In genomic region chr7:130673169-130674033, GRCm38 (mm10) we compare ENCODE assay signal across 8 mouse cellular contexts.
A peak's percentile ranks its signal among the peaks of the same experiment; 100 is the strongest.
DNase-seq lines count a peak whose midpoint lies in the region; ATAC-seq and TF ChIP-seq lines count a peak whose summit lies in the region.

No protein-coding gene starts in this region.

- H3K9me3 ChIP-seq in MEL (replicated peaks; ENCODE audit: insufficient read depth, low read length), result no peaks in the 10 kb centered on the region
- H3K9me3 ChIP-seq in heart, embryonic 14.5 days (ENCODE audit: control insufficient read depth, low read length), result no peaks in the 10 kb centered on the region

- intact Hi-C loops in heart, postnatal 25 days (cut with DNase I), result loop anchor here (2.0 to 10.0 kb wide), 3 partner anchors 69 to 126 kb away; no protein-coding TSS in a partner anchor

- peak; percentile 7 to 30; a peak in 1 of 4 replicates for TF ChIP-seq EP300 in MEL (IDR thresholded peaks at IDR 0.05; ENCODE audit: low read depth in 1 of 2, low read length in 2 of 2)

- no peaks in the 10 kb centered on the region for H3K79me2 ChIP-seq in MEL (ENCODE audit: control insufficient read depth, insufficient read depth, low read length, poor library complexity)

- TF ChIP-seq RAD21 in MEL (IDR thresholded peaks at IDR 0.05; ENCODE audit: low read depth, low read length), result peak; percentile 58

- peak; percentile 93 for DNase-seq in heart, adult 11 months
- DNase-seq in heart, postnatal 25 days (ENCODE audit: low spot score), result no peak
- peak; percentile 65 for DNase-seq in MEL (ENCODE audit: low read depth, low spot score)
- peak; percentile 56 to 58 for DNase-seq in cerebellum, postnatal 36 days
- DNase-seq in kidney, postnatal 25 days, result peak; percentile 42 to 60
- peak; percentile 51 for DNase-seq in thymus, postnatal 25 days

- no peak overlapping the region for H3K4me2 ChIP-seq in heart, embryonic 14.5 days (ENCODE audit: low read length)

- peaks cover 0 to 15% of the 10 kb centered on the region in 2 experiments; a peak in 3 of 4 replicates for H3K36me3 ChIP-seq in MEL (ENCODE audit: control insufficient read depth in 1 of 2, insufficient read depth in 2 of 2, low read length in 2 of 2)
- peaks cover 28% of the 10 kb centered on the region for H3K36me3 ChIP-seq in heart, embryonic 14.5 days (ENCODE audit: control insufficient read depth, insufficient read depth, low read length)

- 46% methylated on average over 9 of the region's 9 CpGs for WGBS in heart, embryonic 14.5 days

- no peaks in the 10 kb centered on the region for H3K27me3 ChIP-seq in MEL (ENCODE audit: control insufficient read depth in 1 of 2, insufficient read depth in 2 of 2, low read length in 2 of 2)
- no peaks in the 10 kb centered on the region for H3K27me3 ChIP-seq in heart, embryonic 14.5 days (ENCODE audit: control insufficient read depth, insufficient read depth, low read length)

- H3K4me3 ChIP-seq in MEL (ENCODE audit: control insufficient read depth in 1 of 2, insufficient read depth in 1 of 2, low read depth in 2 of 2, low read length in 2 of 2), result no peak overlapping the region
- H3K4me3 ChIP-seq in heart, embryonic 14.5 days (ENCODE audit: control insufficient read depth in 1 of 2, insufficient read depth in 1 of 2, low read depth in 1 of 2, low read length in 2 of 2), result no peak overlapping the region

- no peak for TF ChIP-seq POLR2A in MEL (IDR thresholded peaks at IDR 0.05; ENCODE audit: control insufficient read depth in 1 of 2, insufficient read depth in 1 of 2, low read depth in 1 of 2, low read length in 2 of 2, poor library complexity in 1 of 2)

- peak; percentile 41 for ATAC-seq in heart, embryonic 14.5 days (ENCODE audit: insufficient number of reproducible peaks, insufficient read depth, low FRiP score, low read depth)
- ATAC-seq in megakaryocyte progenitor cell, adult 5-6 weeks (replicated peaks; ENCODE audit: poor library complexity), result peak; percentile 80

- peaks cover 10 to 26% of the 10 kb centered on the region in 2 experiments; a peak in 3 of 4 replicates for H3K4me1 ChIP-seq in MEL (ENCODE audit: control insufficient read depth in 1 of 2, insufficient read depth in 2 of 2, low read length in 2 of 2)
- peaks cover 44 to 65% of the 10 kb centered on the region in 2 experiments for H3K4me1 ChIP-seq in heart, embryonic 14.5 days (ENCODE audit: control insufficient read depth in 2 of 2, insufficient read depth in 2 of 2, low read length in 2 of 2)

- peak; percentile 61 to 75 (median 73) for TF ChIP-seq CTCF in MEL (IDR thresholded peaks at IDR 0.05 in 2 of 3, conservative IDR thresholded peaks at IDR 0.05 in 1 of 3; ENCODE audit: control insufficient read depth in 1 of 3, insufficient read depth in 1 of 3, low read depth in 2 of 3, low read length in 3 of 3, poor library complexity in 1 of 3, severe bottlenecking in 1 of 3)

- peak overlapping the region; percentile 9; the same call in 1 of the 2 replicates for H3K9ac ChIP-seq in MEL (ENCODE audit: control insufficient read depth, low read depth, low read length, poor library complexity, severe bottlenecking)
- peak overlapping the region; percentile 66 for H3K9ac ChIP-seq in heart, embryonic 14.5 days (ENCODE audit: low read length)

- H3K27ac ChIP-seq in MEL (ENCODE audit: control insufficient read depth, low read depth, low read length), result no peak overlapping the region
- peak overlapping the region; percentile 84 to 99 for H3K27ac ChIP-seq in heart, embryonic 14.5 days (replicated peaks in 1 of 2; ENCODE audit: control insufficient read depth in 1 of 2, insufficient read depth in 1 of 2, low read depth in 2 of 2, low read length in 2 of 2)

TF ChIP-seq in MEL, 35 proteins besides CTCF, POLR2A, EP300 and RAD21:
- TF ChIP-seq POLR2AphosphoS2 (IDR thresholded peaks at IDR 0.05; ENCODE audit: low read length) (no peak), MYC (IDR thresholded peaks at IDR 0.05; ENCODE audit: low read depth, low read length) (no peak), SMC3 (IDR thresholded peaks at IDR 0.05; ENCODE audit: low read depth, low read length) (peak; percentile 47), MAFK (IDR thresholded peaks at IDR 0.05; ENCODE audit: borderline replicate concordance, low read depth, low read length) (no peak), ZC3H11A (IDR thresholded peaks at IDR 0.05; ENCODE audit: low read depth, low read length) (0 out of 2 replicates have a peak, but pooled peaks have one; percentile 5), JUND (IDR thresholded peaks at IDR 0.05; ENCODE audit: low read depth, low read length) (no peak)
